Mouse (Mus musculus): ENCODE results near the gene Il4ra.

DNA sequence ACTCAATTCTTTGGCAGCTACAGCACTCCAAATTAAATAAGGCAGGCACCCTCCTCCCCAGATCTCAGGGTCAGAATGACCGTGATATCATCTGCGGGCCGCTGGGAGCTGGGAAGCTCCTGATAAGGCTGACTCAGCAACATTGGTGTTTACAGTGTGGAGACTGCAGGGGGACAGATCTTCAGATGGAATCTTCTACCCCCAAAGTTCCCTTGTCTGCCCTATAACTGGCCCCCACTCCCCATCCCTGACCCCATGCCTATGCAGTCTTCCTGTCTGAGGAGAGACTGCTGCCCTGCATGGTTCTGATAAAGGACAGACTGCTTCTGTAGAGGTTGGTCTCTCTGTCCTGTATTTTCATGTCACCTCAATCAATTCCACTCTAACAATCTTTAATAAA, 28.9 kb upstream of the Il4ra start:
- TF ChIP-seq EP300 (IDR thresholded peaks at IDR 0.05; ENCODE audit: insufficient read depth, low read depth, low read length) (no peak), POLR2A (IDR thresholded peaks at IDR 0.05; ENCODE audit: insufficient read depth, low read depth, low read length) (no peak), CTCF (IDR thresholded peaks at IDR 0.05) (no peak)

Measured in heart, adult 2 months (tissue).